Mouse (Mus musculus) ES-Bruce4 (cell line): Measurements from ENCODE around the gene Rsl24d1.

Experiments used
- CTCF ChIP-seq: IDR thresholded peaks from one replicate; pipeline ENCODE4 v1.8.1; 2011; ENCODE audit warnings: low read depth, low read length
- EP300 ChIP-seq: IDR thresholded peaks from 2 replicates; pipeline ENCODE4 v1.6.1; 2011; ENCODE audit warnings: low read depth, low read length; ENCODE audit not compliant: insufficient read depth

DNA sequence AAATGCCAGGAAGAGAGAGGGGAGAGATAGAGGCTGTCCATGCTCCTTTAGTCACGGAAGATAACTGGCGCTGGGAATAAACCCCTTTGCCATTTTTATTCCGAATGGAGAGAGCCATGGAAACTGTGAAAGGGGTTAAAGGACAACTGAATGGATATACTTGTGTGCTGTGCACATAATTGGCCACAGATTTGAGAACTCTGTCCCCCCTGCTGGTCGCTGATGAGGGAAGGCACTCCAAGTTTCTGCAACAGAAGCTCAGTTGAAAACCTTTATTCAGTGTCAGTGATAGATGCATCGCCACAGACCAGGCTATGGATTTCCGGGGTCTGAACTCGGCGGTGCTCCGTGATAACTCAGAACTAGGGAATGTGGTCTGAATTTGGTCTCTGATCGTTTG, 23.1 kb upstream of the Rsl24d1 start:
- no peak for TF ChIP-seq CTCF
- no peak for TF ChIP-seq EP300
